Mouse (Mus musculus) lung, embryonic 15.5 days (tissue): ENCODE data around the gene Spink2. TPM values are rescaled to one million over a fixed set of nuclear protein-coding genes. Genes with fewer than 3 reads are reported as not detected.

ENCODE experiments used
- ATAC-seq: fragments of 200-750 bp; cut with Nextera tagmentation; 2 replicates; pipeline ENCODE4 v1.8.0; 2017; ENCODE audit warnings: moderate number of reproducible peaks, borderline replicate concordance; ENCODE audit not compliant: low FRiP score, low TSS enrichment; ENCODE audit errors: extremely low read depth
- H3K27ac ChIP-seq: fragments of 300-500 bp; sonication (generic); 2 replicates; pipeline ENCODE4 v1.5.1; 2015; ENCODE audit warnings: moderate library complexity, mild to moderate bottlenecking, inconsistent platforms
- H3K27me3 ChIP-seq: fragments of 300-500 bp; sonication (generic); 2 replicates; pipeline ENCODE4 v1.6.1; 2015; ENCODE audit warnings: inconsistent platforms
- H3K36me3 ChIP-seq: fragments of 300-500 bp; sonication (generic); 2 replicates; pipeline ENCODE4 v1.6.1; 2015; ENCODE audit warnings: inconsistent platforms
- H3K4me1 ChIP-seq: fragments of 300-500 bp; sonication (generic); 2 replicates; pipeline ENCODE4 v1.6.1; 2015; ENCODE audit warnings: inconsistent platforms
- H3K4me2 ChIP-seq: fragments of 300-500 bp; sonication (generic); 2 replicates; pipeline ENCODE4 v1.6.1; 2015; ENCODE audit warnings: inconsistent platforms, mild to moderate bottlenecking, moderate library complexity
- H3K4me3 ChIP-seq: fragments of 300-500 bp; sonication (generic); 2 replicates; pipeline ENCODE4 v1.5.1; 2015; ENCODE audit warnings: mild to moderate bottlenecking, inconsistent platforms
- H3K9ac ChIP-seq: fragments of 300-500 bp; sonication (generic); 2 replicates; pipeline ENCODE4 v1.6.1; 2015; ENCODE audit warnings: inconsistent platforms
- H3K9me3 ChIP-seq: fragments of 300-500 bp; sonication (generic); 2 replicates; pipeline ENCODE4 v1.6.1; 2016; ENCODE audit warnings: inconsistent platforms
- WGBS: fragments of 180-500 bp; shearing (Covaris S2); methylation state at CpG from one replicate; pipeline ENCODE4 v1.1.7; 2015; 5-methylcytosine and 5-hydroxymethylcytosine counted together
- polyA plus RNA-seq: library from polyadenylated mRNA; unstranded; fragments of >200 nt; fragmentation: Nextera tagmentation; extraction: Ambion mirVana; gene quantifications from 2 replicates; pipeline ENCODE4 v1.2.1, GENCODE M21; 2015

Gene Spink2
- 1.6 and 2.2 TPM in 2 replicates for polyA plus RNA-seq

DNA sequence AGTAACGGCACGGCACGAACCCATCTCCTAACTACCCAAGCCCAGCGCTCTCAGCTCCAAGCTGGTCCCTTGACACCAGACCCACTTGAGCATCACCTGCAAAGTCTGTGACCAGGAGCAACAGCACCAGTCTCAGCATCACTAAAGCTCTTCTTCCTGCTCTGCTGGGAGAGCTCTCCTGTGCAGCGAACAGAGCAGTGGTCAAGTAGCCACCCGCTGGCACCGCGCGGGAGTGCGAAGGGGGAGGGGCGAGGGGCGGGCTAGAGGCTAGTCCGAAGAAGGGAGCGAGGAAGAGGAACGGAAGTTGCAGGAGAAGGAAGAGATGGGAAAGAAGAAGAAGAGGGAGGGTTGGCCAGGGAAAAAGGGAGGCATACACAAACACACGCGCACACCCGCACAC, at the start of gene Spink2:
Spink2 (minus strand) TSS at position 236 of the 400 bp plus-strand sequence.
- no peaks in the 10 kb centered on the region for H3K9me3 ChIP-seq
- no peak within 1 kb of the TSS for H3K9ac ChIP-seq
- H3K4me1 ChIP-seq = peaks cover 9% of the 10 kb centered on the region
- H3K4me2 ChIP-seq = peak within 1 kb of the TSS; percentile 57
- peak within 1 kb of the TSS; percentile 24 for H3K4me3 ChIP-seq
- no peaks in the 10 kb centered on the region for H3K27me3 ChIP-seq
- no peak; the same call in 1 of the 2 replicates for ATAC-seq
- H3K27ac ChIP-seq = no peak within 1 kb of the TSS
- H3K36me3 ChIP-seq = no peaks in the 10 kb centered on the region
- 3% methylated on average over 18 of the region's 18 CpGs for WGBS

DNA sequence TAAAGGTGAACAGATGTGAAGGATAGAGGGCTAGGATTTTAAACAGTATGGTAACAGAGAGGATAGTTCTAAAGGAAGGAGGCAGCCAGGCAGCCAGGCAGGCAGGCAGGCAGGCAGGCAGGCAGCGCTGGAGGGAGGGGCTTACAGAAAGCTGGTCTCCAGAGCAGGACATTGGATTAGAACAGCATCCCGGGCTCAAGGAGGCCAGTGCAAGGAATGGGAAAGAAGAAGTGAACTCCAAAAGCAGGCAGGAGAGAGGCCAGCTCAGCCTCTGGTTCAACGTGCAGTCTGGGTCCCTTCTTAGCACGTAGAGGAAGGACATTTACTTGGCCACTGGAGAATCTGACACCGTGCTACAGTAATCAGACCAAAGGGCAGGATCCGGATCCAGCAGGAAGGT, 48.9 kb upstream of the Spink2 start:
- no peaks in the 10 kb centered on the region for H3K36me3 ChIP-seq
- 48% methylated on average over 6 of the region's 6 CpGs for WGBS
- no peaks in the 10 kb centered on the region for H3K27me3 ChIP-seq
- H3K9me3 ChIP-seq = no peaks in the 10 kb centered on the region
- no peak overlapping the region for H3K27ac ChIP-seq
- H3K4me1 ChIP-seq = no peaks in the 10 kb centered on the region
- no peak overlapping the region for H3K9ac ChIP-seq
- H3K4me3 ChIP-seq = no peak overlapping the region
- ATAC-seq = no peak
- H3K4me2 ChIP-seq = no peak overlapping the region

DNA sequence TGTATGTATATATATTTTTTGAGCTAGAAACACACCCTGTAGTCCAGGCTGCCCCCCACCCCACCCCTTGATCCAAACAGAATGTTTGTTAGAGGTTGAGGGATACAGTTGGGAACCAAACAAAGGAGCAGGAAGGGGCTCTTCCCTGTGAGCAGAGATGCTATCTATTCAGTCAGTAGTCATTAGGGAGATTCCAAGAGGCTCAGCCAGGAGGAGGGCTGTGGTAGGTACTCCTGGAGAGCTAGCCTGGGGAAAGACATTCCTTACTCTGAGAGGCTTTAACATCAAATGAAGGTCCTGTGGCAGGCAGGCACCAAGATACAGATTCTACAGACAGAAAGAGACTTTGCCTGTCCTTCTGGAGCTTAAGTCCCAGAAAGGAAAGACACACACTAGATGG, 48.0 kb upstream of the Spink2 start:
- Histone ChIP-seq H3K4me2 (no peak overlapping the region), H3K4me1 (no peaks in the 10 kb centered on the region), H3K27me3 (no peaks in the 10 kb centered on the region), H3K9ac (no peak overlapping the region), H3K36me3 (no peaks in the 10 kb centered on the region), H3K27ac (no peak overlapping the region), H3K9me3 (no peaks in the 10 kb centered on the region), H3K4me3 (no peak overlapping the region)
- no peak for ATAC-seq

DNA sequence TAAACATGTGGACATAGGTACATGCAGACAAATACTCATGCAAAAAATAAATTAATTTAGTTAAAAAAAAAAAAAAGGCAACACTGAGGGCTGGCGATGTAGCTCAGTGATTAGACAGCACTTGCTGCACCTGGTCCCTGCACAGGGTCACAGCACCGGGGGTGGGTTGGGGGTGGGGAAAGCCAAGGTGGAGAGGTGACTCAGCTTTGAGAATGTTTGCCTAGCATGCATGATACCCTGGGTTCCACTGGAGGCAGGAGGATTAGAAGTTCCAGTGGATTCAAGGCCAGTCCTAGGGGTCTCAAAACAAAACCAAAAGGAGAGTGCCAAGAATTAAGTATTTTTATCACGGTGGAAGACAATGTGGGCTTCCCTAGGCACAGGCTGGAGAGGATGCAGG, 46.3 kb upstream of the Spink2 start:
- Histone ChIP-seq H3K36me3 (no peaks in the 10 kb centered on the region), H3K27ac (no peak overlapping the region), H3K27me3 (no peaks in the 10 kb centered on the region), H3K4me3 (no peak overlapping the region), H3K9me3 (no peaks in the 10 kb centered on the region), H3K4me1 (no peaks in the 10 kb centered on the region), H3K9ac (no peak overlapping the region), H3K4me2 (no peak overlapping the region)
- 62% methylated on average over 3 of the region's 3 CpGs for WGBS
- ATAC-seq = no peak

DNA sequence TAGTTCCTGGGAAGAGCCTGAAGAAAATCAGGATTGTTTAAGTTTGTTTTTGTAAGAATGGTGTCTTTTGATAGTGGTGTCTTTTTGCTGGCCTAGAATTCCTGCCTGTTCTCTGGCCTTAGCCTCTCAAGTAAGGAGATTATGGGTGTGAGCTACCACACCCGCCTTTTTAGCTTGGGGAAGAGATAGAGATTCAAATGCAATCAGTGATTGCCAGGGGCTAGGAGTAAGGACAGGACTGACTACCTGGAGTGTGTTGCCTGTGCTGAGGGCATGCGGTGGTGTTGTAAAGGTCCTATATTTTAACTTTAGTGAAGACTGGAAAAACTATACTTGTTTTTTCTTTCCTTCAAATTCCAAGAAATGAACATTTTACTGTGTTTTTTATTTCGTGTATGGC, 43.1 kb upstream of the Spink2 start:
- Histone ChIP-seq H3K9me3 (no peaks in the 10 kb centered on the region), H3K36me3 (no peaks in the 10 kb centered on the region), H3K27me3 (no peaks in the 10 kb centered on the region), H3K4me1 (no peaks in the 10 kb centered on the region), H3K4me3 (no peak overlapping the region), H3K9ac (no peak overlapping the region), H3K27ac (no peak overlapping the region), H3K4me2 (no peak overlapping the region)
- WGBS = 57% methylated on average over 3 of the region's 3 CpGs
- no peak for ATAC-seq

DNA sequence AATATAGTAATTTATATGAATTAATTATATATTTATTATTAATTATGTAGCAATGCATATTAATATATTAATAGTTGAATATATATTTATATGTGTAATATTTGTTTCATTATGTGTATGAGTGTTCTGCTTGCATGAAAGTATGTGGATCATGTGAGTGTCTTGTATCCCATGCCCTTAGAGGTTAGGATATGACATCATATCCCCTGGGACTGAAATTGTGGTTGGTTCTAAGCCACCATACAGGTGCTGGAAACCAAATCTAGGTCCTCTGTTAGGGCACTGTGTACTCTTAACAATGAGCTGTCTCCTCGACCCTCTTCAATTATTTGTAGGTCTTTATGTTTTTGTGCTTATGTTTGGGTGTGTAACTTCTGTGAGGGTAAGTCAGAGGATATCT, 41.9 kb upstream of the Spink2 start:
- no peak overlapping the region for H3K27ac ChIP-seq
- no peaks in the 10 kb centered on the region for H3K36me3 ChIP-seq
- no peaks in the 10 kb centered on the region for H3K27me3 ChIP-seq
- H3K9ac ChIP-seq = no peak overlapping the region
- H3K4me2 ChIP-seq = no peak overlapping the region
- 50% methylated on average over 1 of the region's 1 CpGs for WGBS
- ATAC-seq = no peak
- no peak overlapping the region for H3K4me3 ChIP-seq
- no peaks in the 10 kb centered on the region for H3K9me3 ChIP-seq
- H3K4me1 ChIP-seq = no peaks in the 10 kb centered on the region

DNA sequence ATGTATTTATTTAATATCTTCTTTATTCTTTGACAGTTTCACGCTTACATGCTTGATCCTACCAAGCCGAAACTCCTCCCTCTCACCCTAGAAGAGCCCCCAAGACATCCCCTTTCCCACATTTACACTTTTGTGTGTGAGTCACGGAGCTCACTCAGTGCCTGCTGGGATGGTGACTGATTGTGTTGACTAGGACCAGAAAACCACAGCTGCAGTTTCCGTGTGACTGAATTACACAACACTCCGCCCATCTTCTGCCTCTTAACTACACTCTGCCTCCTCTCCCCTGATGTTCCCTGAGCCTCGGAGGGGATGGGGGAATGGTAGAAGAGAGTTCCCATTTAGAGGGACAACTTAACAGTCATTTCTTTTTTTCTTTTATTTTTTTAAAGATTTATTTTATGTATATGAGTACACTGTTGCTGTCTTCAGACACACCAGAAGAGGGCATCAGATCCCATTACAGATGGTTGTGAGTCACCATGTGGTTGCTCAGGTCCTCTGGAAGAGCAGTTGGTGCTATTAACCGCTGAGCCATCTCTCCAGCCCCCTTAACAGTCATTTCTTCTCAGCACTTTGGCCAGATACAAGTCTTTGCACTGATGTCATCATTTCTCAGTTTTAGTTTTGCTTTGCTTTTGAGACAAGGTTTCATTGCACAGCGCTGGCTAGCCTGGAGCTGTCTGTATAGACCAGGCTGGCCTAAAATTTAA, 41.0 kb upstream of the Spink2 start:
- H3K4me1 ChIP-seq = no peaks in the 10 kb centered on the region
- no peaks in the 10 kb centered on the region for H3K9me3 ChIP-seq
- H3K27me3 ChIP-seq = no peaks in the 10 kb centered on the region
- no peak overlapping the region for H3K27ac ChIP-seq
- H3K9ac ChIP-seq = no peak overlapping the region
- no peak overlapping the region for H3K4me2 ChIP-seq
- WGBS = 57% methylated on average over 8 of the region's 8 CpGs
- no peak overlapping the region for H3K4me3 ChIP-seq
- ATAC-seq = no peak
- no peaks in the 10 kb centered on the region for H3K36me3 ChIP-seq

DNA sequence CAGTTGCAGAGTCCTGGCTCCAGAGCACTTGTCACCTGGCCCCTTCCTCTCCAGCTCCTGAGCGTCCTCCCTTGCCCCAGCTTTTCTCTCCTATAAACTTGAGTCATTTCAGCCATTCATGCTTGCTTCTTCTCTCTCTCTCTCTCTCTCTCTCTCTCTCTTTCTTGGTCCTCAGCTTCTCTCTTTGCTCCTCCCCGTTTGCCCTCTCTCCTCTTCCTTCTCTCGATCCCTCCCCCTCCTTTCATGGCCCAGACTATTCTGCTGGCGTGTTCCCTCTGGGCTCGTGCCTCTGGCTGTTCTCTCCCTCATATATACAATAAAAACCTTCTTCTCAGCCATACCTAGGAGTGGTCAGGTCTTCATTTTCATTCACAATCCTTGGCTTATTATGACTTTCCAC, 40.4 kb upstream of the Spink2 start:
- no peaks in the 10 kb centered on the region for H3K9me3 ChIP-seq
- H3K36me3 ChIP-seq = no peaks in the 10 kb centered on the region
- no peak for ATAC-seq
- no peaks in the 10 kb centered on the region for H3K4me1 ChIP-seq
- H3K4me3 ChIP-seq = no peak overlapping the region
- H3K27me3 ChIP-seq = no peaks in the 10 kb centered on the region
- WGBS = 38% methylated on average over 5 of the region's 5 CpGs
- no peak overlapping the region for H3K27ac ChIP-seq
- H3K4me2 ChIP-seq = no peak overlapping the region
- no peak overlapping the region for H3K9ac ChIP-seq

DNA sequence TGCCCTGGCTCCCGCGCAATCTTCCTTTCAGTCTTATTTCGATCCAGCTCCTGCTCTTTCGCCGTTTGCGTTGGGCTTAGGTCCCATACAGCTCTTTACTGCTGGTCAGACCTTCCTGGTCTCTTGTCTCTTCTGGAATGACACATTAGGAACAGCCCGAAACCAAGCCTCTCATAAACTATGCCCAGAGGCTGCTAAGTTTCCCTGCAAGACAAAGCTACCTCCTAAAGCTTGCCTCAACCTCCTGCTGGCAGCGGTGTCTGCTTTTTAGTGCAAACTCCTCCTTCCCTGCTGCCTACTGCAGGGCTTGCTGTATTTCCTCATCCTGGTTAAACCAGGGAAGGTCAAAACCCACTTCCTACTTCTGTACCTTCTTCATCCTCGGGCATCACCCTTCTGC, 38.8 kb upstream of the Spink2 start:
- H3K9ac ChIP-seq = no peak overlapping the region
- no peaks in the 10 kb centered on the region for H3K27me3 ChIP-seq
- H3K9me3 ChIP-seq = no peaks in the 10 kb centered on the region
- H3K4me2 ChIP-seq = no peak overlapping the region
- WGBS = 74% methylated on average over 9 of the region's 9 CpGs
- no peak for ATAC-seq
- peaks cover 7% of the 10 kb centered on the region for H3K4me1 ChIP-seq
- no peak overlapping the region for H3K4me3 ChIP-seq
- H3K36me3 ChIP-seq = no peaks in the 10 kb centered on the region
- H3K27ac ChIP-seq = no peak overlapping the region

DNA sequence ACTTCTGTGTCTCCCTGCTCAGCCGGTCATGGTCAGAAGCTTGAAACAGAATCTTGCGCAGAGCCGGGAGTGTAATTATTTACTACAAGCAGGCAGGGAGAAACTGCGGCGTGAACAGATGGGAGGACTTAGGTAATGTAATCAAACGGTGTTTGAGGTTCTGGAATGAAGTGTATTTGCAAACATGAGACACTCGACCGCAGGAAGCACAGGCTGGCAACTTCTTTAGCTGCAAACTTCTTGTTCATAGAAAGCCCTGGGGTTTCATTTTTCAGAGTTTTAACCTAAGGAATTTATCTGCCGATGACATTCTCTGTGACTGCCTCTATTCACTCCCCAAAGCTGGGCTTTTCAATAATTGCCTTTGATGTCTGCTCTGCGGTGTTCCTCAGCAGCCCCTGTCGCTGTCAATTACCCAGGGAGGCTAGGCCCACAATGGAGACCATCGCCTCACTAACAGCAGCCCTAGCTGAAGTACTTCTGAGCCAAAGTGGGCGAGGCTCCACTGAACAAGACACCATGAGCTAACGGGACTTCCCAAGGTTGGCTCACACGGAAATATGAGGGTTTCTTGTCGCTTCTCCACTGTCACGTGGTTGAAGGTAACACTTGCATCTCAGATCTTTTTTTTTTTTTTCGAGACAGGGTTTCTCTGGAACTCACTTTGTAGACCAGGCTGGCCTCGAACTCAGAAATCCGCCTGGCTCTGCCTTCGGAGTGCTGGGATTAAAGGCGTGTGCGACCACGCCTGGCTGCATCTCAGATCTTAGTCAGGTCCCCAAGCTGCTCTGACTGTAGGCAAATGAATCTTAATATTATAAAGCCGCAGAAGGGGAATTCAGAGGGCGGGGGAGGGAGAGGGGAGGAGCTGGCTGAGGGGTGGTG, 34.8 kb upstream of the Spink2 start:
- H3K9me3 ChIP-seq = no peaks in the 10 kb centered on the region
- peak overlapping the region; percentile 27; the same call in 1 of the 2 replicates for H3K27ac ChIP-seq
- H3K36me3 ChIP-seq = no peaks in the 10 kb centered on the region
- WGBS = 26% methylated on average over 26 of the region's 26 CpGs
- ATAC-seq = peak; percentile 65; the same call in 1 of the 2 replicates
- H3K4me2 ChIP-seq = peak overlapping the region; percentile 57
- peak overlapping the region; percentile 31 for H3K4me3 ChIP-seq
- peaks cover 7% of the 10 kb centered on the region for H3K4me1 ChIP-seq
- no peaks in the 10 kb centered on the region for H3K27me3 ChIP-seq
- H3K9ac ChIP-seq = no peak overlapping the region

DNA sequence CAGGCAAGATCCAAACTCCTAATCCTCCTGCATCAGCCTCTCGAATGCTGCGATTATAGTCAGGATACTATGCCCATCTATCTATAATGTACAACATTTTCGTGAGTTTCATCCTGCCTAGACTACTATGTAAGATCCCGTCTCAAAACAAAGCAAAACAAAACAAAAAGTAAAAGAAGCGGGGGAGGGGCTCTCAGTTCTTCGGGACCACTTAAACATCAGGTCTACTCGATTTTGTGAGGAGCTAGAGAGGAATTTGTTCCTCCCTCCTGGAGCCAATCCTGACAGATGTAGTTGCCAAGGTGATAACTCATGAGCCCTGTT, 34.2 kb upstream of the Spink2 start:
- ATAC-seq = no peak
- Histone ChIP-seq H3K4me3 (peak overlapping the region; percentile 31), H3K4me2 (peak overlapping the region; percentile 57), H3K27me3 (no peaks in the 10 kb centered on the region), H3K36me3 (no peaks in the 10 kb centered on the region), H3K27ac (0 out of 2 replicates have a peak overlapping the region, but pooled peaks have one; percentile 27), H3K9ac (no peak overlapping the region), H3K9me3 (no peaks in the 10 kb centered on the region), H3K4me1 (peaks cover 7% of the 10 kb centered on the region)
- 32% methylated on average over 7 of the region's 7 CpGs for WGBS

DNA sequence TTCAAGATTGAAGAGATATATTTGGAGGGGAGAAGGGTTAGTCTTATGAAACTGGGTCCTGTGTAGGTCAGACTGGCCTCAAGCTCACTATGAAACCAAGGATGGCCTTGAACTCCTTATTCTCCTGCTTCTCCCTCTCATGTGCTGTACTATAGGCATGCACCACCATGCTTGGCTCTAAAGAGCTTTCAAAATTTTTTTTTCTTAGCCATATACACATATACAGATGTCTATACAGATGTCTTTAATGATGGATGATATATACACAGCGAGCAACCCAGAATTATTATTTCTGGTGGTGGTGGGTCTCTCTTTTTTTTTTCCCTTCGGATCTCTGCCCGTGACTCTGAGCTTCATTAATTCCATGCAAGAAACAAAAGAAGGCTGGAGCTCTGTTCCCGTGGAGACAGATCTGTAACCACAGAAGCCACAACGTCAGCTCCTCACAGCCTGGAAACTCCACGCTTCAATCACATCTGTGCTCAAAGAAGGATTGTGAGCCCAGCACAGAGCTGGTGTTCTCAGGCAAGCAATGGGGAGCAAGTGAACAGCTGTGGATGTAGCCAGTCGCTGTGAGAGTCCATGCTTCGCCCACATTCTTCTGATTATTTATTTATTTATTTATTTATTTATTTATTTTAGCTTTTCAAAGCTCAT, 33.2 kb upstream of the Spink2 start:
- Histone ChIP-seq H3K9ac (no peak overlapping the region), H3K36me3 (no peaks in the 10 kb centered on the region), H3K27me3 (no peaks in the 10 kb centered on the region), H3K4me1 (peaks cover 7% of the 10 kb centered on the region), H3K4me3 (no peak overlapping the region), H3K4me2 (no peak overlapping the region), H3K9me3 (no peaks in the 10 kb centered on the region), H3K27ac (no peak overlapping the region)
- WGBS = 60% methylated on average over 8 of the region's 8 CpGs
- ATAC-seq = no peak
